Mouse (Mus musculus): ENCODE data around the gene Trdmt1. TPM values are rescaled to one million over a fixed set of nuclear protein-coding genes. Genes with fewer than 3 reads are reported as not detected.
A peak's percentile ranks its signal among the peaks of the same experiment; 100 is the strongest.

Trdmt1 gene
- total RNA-seq, 2 experiments from 2014 or later = 4.2 to 5.0 TPM

DNA sequence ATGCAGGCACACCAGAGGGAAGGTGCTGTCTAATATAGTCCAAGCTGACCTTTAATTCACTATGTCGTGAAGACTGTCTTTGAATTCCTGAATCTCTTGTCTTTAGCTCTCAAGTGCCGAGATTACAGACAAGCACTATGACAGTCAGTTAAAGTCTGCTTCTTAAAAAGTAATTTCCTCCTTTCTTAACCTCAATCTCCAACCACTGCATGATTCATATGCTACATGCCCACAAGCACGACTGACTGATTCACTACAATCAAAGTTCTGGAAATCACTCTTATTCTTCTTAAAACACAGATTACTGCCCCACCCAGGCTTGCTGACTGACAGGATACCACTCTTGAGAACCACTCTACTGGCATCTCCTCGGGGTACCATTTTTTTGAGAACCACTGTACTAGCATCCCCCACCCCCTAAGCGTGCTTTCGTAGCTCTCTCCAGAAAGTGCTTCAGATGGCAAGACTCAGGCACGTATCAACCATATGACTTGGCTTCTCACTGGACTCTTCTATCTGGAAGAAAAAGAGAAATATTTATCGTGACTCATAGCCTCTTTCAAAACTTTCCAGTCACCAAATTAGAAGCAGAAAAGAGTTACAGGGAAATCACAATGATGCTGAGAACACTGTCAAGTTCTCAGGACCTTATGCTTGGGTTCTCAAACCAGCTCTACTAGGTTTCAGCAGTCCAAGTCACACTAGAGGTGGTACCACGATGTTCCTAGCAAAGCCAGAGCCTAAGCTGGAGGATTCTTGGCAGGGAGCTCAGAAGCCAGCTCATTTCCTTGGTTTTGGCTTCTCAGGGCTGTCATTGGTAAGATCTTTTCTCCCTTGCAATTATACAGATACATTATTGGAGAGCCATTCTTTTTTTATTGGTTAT, 12.9 kb upstream of the Trdmt1 start:
- no peak for DNase-seq (ENCODE audit: low spot score in 2 of 2)

DNA sequence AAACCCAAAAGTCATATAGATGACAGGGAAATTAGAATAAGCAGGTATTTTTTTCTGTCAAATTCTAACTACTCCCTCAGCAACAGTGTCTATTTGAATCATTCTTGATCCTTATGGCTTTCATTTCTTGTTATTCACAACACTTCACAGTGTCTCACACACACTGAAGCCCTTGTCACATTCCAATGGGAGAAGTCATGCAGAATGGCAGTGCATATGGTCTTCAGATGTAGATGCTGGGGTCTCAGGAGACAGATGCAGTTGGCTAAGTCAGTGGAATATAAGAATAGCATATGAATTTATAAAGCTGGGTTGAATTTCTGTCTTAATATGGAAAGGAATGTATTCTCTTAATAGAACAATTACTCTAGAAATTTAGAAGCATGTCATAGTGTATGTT, 11.8 kb upstream of the Trdmt1 start:
- no peak for DNase-seq (ENCODE audit: low spot score in 2 of 2)

DNA sequence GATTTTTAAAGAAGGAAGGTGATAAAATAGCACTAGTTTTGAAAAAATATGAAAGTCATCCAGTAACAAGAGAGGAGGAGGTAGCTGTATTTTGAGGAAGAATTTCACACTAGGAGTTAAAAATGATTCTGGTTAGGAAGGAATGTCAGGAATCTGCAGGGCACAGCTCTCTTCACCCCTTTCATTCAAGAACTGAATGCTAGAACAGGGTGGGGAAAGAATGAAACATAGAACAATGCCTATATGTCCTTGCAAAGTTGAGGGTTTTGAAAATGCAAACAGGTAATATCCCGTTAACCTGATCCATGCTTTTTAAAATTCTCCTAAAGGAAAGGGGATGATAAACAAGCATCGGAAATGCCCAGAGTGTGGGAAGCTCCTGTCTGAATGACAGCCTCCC, 9.5 kb upstream of the Trdmt1 start:
- no peak for DNase-seq (ENCODE audit: low spot score in 2 of 2)

DNA sequence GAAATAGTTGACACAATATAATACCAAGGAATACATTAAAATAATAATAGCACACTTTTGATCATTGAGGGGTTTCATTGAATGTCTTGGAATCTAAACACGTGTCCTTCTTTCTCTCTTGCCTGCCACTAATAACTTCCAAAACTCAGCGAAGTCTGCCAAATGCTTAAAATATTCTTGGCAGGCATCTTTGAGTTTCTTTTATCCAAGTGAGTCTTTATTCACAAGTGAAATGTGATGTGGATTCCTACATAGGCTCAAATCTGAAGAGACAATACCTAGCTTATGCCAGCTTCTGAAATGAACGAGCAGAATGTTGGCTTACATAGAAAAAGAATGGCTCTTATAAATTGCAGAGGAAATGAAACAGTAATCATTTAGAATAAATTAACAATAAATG, 4.3 kb upstream of the Trdmt1 start:
- DNase-seq (ENCODE audit: low spot score in 2 of 2) = no peak

DNA sequence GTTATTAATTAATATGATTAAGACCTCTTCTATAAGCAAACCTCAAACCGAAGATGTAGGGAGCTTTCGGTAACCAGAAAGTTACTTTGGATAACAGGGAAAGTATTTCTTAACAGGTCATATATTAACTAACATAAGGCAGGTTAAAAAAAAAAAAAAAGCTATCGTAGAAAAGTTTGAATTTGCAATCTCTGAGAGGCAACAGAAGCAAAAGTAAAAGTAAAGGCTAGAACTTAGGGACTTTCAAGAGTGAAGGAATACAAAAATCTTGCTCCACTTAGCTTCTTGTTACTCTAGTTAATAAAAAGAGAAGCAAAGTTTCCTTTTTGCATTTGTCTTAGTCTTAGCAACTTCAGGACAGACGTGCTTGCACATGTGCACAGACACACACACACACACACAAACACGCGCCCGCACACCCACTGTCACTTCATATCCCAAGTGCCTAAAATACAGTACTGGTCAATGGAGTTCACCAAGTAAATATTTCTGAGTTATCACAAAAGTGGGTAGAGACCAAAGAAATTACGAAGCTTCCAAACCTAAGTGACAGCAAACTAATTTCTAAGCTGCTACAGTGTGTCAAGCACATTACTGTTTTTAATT, 846 bp downstream of the Trdmt1 start:
- DNase-seq (ENCODE audit: low spot score in 2 of 2) = no peak

DNA sequence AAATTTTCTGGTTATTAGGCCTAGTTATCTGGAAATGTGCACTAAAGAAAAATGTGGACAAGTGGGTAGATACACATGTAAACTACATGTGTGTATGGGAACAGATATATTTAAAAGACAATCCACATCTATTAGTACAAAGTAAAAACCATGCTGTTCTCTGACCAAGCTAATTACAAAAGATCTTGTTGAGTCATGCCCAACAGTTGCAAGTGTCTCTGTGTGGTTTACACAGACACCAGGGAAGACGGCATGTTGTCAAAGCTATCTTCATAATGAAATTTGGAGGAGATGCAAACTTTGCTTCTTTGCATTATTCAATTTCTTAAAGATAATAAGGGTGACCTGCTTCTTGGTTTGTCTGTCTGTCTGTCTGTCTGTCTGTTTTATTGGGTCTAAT, 4.6 kb downstream of the Trdmt1 start:
- no peak for DNase-seq (ENCODE audit: low spot score in 2 of 2)

DNA sequence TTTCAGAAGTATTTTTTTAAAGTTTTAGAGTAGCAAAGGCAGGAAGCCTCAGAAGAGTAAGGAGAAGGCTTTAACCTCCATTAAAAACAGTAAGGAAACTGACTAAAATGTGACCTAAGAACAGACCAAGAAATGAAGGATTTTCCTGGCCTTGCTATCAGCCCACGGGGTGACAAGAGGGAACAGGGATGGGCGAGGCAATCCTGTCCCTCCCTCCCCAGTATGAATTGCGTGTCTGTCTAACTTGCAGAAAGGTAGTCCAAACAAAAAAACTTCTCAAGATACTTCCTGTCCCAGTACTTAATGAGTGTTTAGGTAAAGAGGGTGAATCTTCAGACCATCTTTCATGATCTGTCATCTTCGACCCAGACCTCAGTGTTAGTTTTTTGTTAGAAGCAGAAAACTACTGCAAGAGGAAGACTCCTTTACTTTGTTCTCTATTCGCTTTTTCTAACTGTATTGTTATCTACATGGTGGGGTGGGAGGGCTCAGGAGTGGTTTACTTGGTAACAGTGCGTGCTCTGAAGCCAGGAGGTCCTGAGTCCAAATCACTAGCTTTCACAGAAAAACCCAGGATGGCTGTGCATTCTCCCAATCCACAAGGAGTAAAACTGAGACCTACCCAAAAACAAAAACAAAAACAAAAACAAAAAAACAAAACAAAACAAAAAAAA, 5.6 kb downstream of the Trdmt1 start:
- DNase-seq (ENCODE audit: low spot score in 2 of 2) = no peak

DNA sequence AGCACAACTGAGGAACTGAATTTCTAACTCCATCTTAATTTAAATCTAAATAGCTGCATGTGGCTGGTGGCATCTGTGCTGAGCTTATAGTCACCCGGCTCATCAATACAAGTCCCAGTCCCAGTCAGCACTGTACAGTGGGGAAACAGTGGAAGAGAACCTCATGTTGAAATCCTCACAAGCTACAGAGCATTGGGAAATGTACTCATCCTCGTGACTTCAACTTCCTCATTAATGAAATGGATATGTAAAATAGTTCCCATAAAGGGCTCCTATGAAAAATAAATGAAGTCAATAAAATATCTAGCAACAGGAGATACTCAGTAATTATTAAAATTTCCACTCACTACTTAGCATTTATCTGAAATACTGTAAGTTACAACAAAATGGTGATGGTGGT, 6.2 kb downstream of the Trdmt1 start:
- no peak for DNase-seq (ENCODE audit: low spot score in 2 of 2)

DNA sequence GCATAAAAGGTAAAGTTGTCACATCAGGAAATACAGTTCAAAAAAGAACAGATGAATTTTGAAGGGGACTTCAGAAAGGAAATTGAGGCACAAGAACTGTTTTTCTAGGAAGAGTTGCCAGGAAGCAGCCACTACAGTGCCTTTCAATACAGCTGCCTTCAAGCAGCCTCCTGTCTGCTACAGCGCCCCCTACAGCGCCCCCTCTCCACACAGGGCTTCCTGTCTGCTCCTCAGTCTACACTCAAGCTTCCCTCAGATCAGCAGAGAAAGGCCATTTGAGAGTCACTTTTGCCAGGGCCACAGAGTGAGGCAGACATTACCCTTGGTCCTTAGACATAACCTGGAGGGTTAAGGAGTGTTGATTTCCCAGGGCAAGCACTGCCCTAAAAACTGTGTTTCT, 6.7 kb downstream of the Trdmt1 start:
- DNase-seq (ENCODE audit: low spot score in 2 of 2) = no peak

DNA sequence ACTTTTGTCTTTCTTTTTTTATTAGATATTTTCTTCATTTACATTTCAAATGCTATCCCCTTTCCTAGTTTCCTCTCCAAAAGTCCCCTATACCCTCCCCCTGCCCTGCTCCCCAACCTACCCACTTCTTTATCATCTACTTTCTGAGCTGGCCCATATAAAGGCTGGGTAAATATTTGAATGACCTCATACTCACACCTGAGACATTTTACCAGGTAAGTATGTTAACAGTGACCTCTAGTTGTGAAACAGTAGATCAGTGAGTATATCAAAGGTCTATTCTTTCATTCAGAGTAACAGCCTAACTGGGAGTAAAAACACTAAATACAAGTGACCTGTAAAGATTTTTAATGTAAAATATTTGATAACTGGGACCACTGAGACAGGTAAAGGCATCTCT, 7.7 kb downstream of the Trdmt1 start:
- no peak for DNase-seq (ENCODE audit: low spot score in 2 of 2)

DNA sequence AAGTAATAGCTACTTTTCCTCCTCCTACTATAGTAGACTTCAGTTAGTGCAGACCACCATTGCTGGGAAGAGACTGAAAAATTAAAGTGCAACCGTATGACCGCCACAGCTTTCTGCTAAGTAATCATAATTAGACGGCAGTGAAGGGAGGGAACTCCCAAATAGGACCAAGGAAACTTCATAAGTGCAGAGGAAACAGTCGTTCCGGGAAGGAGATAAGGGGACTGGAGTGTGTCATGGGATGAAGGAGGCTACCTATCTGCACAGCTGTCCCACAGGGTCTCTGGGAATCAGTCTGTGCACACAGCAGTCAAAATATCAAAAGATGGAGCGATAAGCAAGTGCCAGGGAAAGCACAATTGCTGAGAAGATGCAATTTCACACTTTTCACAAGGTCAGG, 13.8 kb downstream of the Trdmt1 start:
- no peak for DNase-seq (ENCODE audit: low spot score in 2 of 2)

DNA sequence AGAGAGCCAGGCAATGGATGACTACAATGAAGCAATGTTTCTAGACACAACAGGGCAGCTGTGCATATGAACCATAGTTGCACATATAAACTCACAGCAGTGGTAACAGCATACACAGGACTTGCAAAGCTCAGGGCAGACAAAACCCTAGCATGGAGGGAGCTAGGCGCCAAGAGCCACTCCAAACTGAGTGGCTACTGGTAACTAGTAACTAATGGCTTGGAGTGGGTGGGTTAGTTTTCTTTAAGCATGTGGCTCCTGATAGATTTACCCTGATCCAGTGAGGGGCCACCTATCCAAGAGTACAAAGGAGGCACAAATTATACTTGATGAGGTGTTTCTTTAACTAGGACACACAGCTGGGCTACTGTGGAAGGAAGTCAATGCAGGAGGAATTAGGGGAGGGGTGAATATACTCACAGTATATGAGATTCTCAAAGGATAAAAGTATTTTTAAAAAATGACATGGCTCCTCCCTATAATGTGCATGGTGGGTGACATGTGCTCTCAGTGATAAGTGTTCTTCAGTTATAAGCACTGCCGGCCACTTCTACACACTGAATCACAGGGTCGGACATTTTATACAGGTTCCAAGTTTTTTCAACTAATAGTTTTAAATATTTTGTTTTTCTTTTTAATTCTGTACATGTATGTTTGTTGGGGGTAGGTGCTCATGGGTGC, 15.1 kb downstream of the Trdmt1 start:
- DNase-seq (ENCODE audit: low spot score in 2 of 2) = no peak

DNA sequence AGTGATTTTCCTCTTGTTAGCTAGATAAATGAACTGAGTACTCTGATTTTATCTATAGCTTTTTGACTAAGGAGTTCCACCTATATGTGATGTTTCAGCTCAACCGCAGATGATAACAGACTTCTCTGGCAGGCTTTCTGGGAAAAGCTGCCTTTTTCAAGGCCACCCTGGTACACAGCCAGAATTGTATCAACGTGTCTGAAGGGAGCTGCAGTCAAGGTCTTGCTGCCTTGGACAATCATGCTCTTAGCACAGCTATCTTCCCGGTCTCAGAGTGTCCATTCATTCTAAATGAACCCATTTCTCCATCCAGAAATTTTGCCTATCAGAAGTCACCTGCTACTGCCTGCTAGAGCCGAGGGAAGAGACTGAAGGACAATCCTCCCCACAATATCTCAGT, 16.9 kb downstream of the Trdmt1 start:
- DNase-seq (ENCODE audit: low spot score in 2 of 2) = no peak

DNA sequence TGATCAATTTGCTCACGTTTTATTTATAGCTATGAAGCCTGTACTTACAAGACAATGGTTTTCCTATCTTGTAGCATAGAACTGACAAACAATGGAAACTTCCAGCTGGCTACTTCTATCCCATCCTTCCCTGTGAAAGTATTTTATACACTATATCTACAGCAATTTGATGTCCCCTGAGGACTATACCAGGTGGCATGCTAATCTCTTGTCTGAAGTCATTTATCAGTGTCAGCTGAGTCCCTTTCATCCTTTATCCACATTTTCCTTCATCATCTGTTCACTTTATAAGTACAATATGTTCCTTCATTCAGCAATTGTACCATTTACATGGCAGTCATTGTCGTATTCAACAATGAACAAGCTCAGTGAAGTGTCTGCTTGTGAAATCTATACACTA, 17.3 kb downstream of the Trdmt1 start:
- DNase-seq (ENCODE audit: low spot score in 2 of 2) = no peak

DNA sequence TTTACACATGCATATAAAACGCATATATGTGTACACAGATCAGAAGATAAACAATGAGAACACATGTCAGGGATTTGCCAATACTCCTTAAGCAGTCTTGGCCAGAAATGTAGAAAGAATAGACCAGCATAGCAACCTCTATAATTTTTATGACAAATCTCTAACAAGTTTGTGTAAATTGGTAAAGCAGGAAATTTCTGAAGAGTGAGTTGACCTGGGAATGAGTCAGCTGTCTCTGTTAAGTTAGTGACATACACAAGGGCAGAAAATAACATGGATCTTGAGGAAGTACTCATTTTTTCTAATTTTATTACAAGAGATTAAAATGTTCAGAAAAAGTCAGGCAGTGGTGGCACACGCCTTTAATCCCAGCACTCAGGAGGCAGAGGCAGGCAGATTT, 18.3 kb downstream of the Trdmt1 start:
- no peak for DNase-seq (ENCODE audit: low spot score in 2 of 2)

DNA sequence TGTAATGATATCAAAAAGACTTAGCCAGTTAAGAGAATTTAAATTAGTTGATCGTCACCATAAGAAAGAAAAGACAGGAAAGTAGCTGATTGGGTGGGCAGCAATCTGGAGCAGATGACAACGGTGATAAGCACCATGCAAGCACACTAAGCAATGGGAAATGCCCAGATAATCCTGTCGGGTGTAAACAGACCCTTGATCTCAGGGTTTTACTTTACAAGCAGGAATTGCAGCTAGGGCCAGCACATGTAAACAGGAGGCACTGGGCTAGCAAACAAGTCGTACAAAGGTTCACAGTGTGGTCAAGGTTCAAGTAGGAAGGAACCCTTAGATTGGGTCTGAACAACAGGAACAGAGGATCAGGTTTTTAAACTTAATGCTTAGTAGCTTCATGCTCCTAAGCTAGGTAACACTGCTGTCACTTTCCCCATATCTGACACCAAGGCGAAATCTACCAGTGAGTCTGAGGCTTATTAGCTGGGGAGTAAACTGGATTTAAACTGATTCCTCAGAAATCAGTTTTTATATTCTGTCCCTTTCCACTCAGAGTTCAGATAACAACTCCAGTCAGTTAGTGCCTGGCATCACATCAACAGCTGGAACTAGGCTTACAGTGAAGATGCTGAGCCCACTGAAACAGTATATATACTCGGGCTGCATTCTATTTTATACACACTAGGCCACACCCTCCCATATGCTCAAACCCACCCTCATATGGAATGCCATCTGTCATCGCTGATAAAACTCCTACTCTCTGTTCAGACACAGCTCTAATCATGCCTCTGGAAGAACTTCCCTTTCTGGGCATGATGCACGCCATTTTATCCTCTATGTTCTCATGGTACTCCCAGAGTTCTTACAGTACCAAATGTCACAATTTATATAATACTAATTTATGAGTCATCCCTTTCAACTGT, 20.7 kb downstream of the Trdmt1 start:
- DNase-seq (ENCODE audit: low spot score in 2 of 2) = peak; percentile 61 to 69

DNA sequence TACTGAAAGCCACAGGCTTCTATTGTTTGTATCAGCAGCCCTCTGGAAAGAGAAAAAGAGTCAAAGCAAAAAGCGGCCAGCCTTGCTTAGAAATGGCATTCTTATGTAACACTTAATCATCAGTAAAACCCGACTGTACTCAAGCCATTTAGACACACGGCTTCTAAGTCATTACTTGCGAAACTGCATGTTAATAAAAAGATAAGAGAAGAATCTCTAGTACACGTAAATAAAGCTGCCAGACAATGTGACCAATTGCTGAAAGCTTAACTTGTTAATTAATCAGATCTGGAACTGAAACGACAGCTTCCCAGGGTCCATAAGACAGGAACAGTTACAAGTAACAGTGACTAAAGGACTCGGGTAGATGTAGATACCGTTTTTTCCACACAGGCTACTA, 22.4 kb downstream of the Trdmt1 start:
- no peak for DNase-seq (ENCODE audit: low spot score in 2 of 2)

DNA sequence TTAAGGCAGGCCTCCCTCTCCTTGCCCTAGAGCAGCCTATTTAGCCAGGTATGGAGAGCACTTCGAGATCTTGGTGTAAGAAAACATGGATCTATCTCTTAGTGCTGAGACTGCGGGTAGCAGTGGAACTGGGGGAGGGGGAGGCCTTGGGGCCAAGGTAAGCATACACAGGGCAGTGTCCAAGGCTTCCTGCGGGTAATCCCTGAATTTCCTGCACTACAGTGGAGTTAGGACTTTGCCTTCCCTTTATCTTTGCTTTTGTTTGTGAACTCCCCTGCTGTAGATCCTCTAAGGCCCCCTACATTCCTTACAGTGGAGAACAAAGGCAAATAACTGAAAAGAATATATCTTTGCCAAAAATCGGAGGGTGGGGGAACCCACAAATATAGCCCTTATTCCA, 29.5 kb downstream of the Trdmt1 start:
- DNase-seq (ENCODE audit: low spot score in 2 of 2) = no peak

DNA sequence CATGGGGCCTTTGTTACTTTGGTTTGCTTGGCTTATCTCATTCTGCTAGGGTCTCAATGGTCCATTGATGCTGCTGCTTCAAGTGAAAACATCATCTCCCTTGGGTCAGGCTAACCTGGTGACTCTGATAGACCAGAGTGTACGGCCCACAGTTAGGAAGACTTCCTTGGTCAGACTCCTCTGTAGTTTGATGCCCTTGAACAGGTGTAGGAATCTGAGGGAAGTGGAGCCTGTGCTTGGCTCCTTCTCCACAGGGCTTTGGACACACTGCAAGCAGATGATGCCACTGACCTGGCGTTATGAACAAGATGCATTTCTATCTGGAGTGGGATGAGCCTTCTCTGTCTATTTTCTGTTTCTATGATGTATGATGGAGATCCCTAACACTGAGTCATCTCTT, 41.8 kb downstream of the Trdmt1 start:
- no peak for DNase-seq (ENCODE audit: low spot score in 2 of 2)

DNA sequence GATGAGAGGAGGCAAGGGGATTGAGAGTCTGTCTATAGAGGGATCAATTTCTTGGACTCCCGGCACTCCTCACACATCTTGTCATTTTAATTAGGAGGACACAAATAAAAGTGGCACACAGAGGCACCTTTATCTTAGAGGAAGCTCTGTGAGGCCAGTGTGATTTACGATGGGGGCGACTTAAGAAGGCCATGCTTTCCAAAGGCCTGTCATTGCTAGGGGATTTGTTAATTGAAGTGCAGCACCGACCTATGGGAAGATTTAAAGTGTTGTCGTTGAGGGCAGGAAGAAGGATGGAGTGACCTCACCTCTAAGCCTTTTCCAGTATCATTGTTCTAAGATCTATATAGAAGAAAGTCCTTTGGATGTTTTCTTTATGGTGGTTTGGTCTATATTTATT, 42.9 kb downstream of the Trdmt1 start:
- no peak for DNase-seq (ENCODE audit: low spot score in 2 of 2)

Measured in left cerebral cortex, adult 18-20 months (tissue).